Mouse (Mus musculus): ENCODE measurements around the gene Tbc1d9b. TPM values are rescaled to one million over a fixed set of nuclear protein-coding genes. Genes with fewer than 3 reads are reported as not detected.

Tbc1d9b gene
- polyA plus RNA-seq, 1 experiment: 1.5 TPM

DNA sequence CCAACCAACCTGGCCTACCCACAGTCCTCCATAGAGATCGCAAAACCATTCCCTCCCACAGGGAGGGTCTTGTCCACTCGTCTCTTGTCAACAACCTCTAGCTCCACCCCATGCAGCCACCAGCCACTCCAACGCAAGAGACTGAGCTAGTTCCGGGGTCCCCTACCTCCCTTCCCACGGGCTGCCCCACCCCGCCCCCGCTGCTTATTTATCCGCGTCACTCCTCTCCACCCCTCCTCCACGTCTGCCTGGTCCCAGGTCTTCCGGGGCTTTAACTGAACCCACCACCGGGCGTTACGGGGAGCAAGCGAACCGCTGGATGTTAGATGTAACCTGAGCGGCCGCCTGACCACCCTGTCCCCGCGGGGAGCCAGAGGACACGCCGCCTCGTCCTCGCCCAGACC lies 78.9 kb downstream of the Tbc1d9b start:
- TF ChIP-seq TAL1 (IDR thresholded peaks at IDR 0.05; ENCODE audit: low read length) (no peak), GATA1 (IDR thresholded peaks at IDR 0.05; ENCODE audit: low read length) (no peak)
- H3K9me3 ChIP-seq (ENCODE audit: control insufficient read depth, low read length): no peaks in the 10 kb centered on the region
- peaks cover 53% of the 10 kb centered on the region for H3K36me3 ChIP-seq (ENCODE audit: control insufficient read depth)
- peak overlapping the region; percentile 98 for H3K4me3 ChIP-seq (replicated peaks)
- H3K27me3 ChIP-seq (ENCODE audit: control insufficient read depth): no peaks in the 10 kb centered on the region
- peaks cover 58% of the 10 kb centered on the region for H3K4me1 ChIP-seq (ENCODE audit: control insufficient read depth)

GRCm38 (mm10) chr11:50210505-50211151 lies 79.4 kb downstream of the Tbc1d9b start, which contains the start of the genes Sqstm1 and Mgat4b:
Sqstm1 (minus strand) TSS chr11:50210827.
Mgat4b (plus strand) TSS chr11:50210890.
- H3K4me1 ChIP-seq (ENCODE audit: control insufficient read depth): peaks cover 63% of the 10 kb centered on the region
- no peak for TF ChIP-seq TAL1 (IDR thresholded peaks at IDR 0.05; ENCODE audit: low read length)
- peaks cover 51% of the 10 kb centered on the region for H3K36me3 ChIP-seq (ENCODE audit: control insufficient read depth)
- peak within 1 kb of the TSS; percentile 98 for H3K4me3 ChIP-seq (replicated peaks)
- H3K9me3 ChIP-seq (ENCODE audit: control insufficient read depth, low read length): no peaks in the 10 kb centered on the region
- H3K27me3 ChIP-seq (ENCODE audit: control insufficient read depth): no peaks in the 10 kb centered on the region

GRCm38 (mm10) chr11:50211322-50212059 lies 80.3 kb downstream of the Tbc1d9b start:
- Histone ChIP-seq H3K4me1 (ENCODE audit: control insufficient read depth) (peaks cover 72% of the 10 kb centered on the region), H3K4me3 (replicated peaks) (peak overlapping the region; percentile 98), H3K9me3 (ENCODE audit: control insufficient read depth, low read length) (no peaks in the 10 kb centered on the region), H3K36me3 (ENCODE audit: control insufficient read depth) (peaks cover 46% of the 10 kb centered on the region), H3K27me3 (ENCODE audit: control insufficient read depth) (no peaks in the 10 kb centered on the region)
- TF ChIP-seq TAL1 (IDR thresholded peaks at IDR 0.05; ENCODE audit: low read length): no peak
- TF ChIP-seq GATA1 (IDR thresholded peaks at IDR 0.05; ENCODE audit: low read length): no peak

GRCm38 (mm10) chr11:50212060-50212739 lies 81.0 kb downstream of the Tbc1d9b start:
- H3K4me3 ChIP-seq (replicated peaks): no peak overlapping the region
- peaks cover 76% of the 10 kb centered on the region for H3K4me1 ChIP-seq (ENCODE audit: control insufficient read depth)

GRCm38 (mm10) chr11:50212848-50213758 lies 81.9 kb downstream of the Tbc1d9b start:
- Histone ChIP-seq H3K4me3 (replicated peaks) (no peak overlapping the region), H3K36me3 (ENCODE audit: control insufficient read depth) (peaks cover 43% of the 10 kb centered on the region), H3K27me3 (ENCODE audit: control insufficient read depth) (no peaks in the 10 kb centered on the region), H3K9me3 (ENCODE audit: control insufficient read depth, low read length) (no peaks in the 10 kb centered on the region), H3K4me1 (ENCODE audit: control insufficient read depth) (peaks cover 77% of the 10 kb centered on the region)
- TF ChIP-seq GATA1 (IDR thresholded peaks at IDR 0.05; ENCODE audit: low read length): no peak
- no peak for TF ChIP-seq TAL1 (IDR thresholded peaks at IDR 0.05; ENCODE audit: low read length)

More at GRCm38 (mm10) chr11:50212060-50212739, 81.0 kb downstream of the Tbc1d9b start:
- H3K27me3 ChIP-seq (ENCODE audit: control insufficient read depth): no peaks in the 10 kb centered on the region
- H3K9me3 ChIP-seq (ENCODE audit: control insufficient read depth, low read length): no peaks in the 10 kb centered on the region
- H3K36me3 ChIP-seq (ENCODE audit: control insufficient read depth): peaks cover 46% of the 10 kb centered on the region
- no peak for TF ChIP-seq TAL1 (IDR thresholded peaks at IDR 0.05; ENCODE audit: low read length)
- TF ChIP-seq GATA1 (IDR thresholded peaks at IDR 0.05; ENCODE audit: low read length): no peak

- TF ChIP-seq TAL1 (IDR thresholded peaks at IDR 0.05; ENCODE audit: low read length) (no peak), GATA1 (IDR thresholded peaks at IDR 0.05; ENCODE audit: low read length) (no peak)
- H3K9me3 ChIP-seq (ENCODE audit: control insufficient read depth, low read length): no peaks in the 10 kb centered on the region
- no peaks in the 10 kb centered on the region for H3K27me3 ChIP-seq (ENCODE audit: control insufficient read depth)
- peaks cover 82% of the 10 kb centered on the region for H3K4me1 ChIP-seq (ENCODE audit: control insufficient read depth)
- peaks cover 37% of the 10 kb centered on the region for H3K36me3 ChIP-seq (ENCODE audit: control insufficient read depth)
- H3K4me3 ChIP-seq (replicated peaks): no peak overlapping the region
Measured at GRCm38 (mm10) chr11:50214631-50215030, 83.4 kb downstream of the Tbc1d9b start.

- TF ChIP-seq TAL1 (IDR thresholded peaks at IDR 0.05; ENCODE audit: low read length): no peak
- no peak for TF ChIP-seq GATA1 (IDR thresholded peaks at IDR 0.05; ENCODE audit: low read length)
- H3K4me1 ChIP-seq (ENCODE audit: control insufficient read depth): peaks cover 84% of the 10 kb centered on the region
- no peaks in the 10 kb centered on the region for H3K27me3 ChIP-seq (ENCODE audit: control insufficient read depth)
- no peaks in the 10 kb centered on the region for H3K9me3 ChIP-seq (ENCODE audit: control insufficient read depth, low read length)
- H3K36me3 ChIP-seq (ENCODE audit: control insufficient read depth): peaks cover 46% of the 10 kb centered on the region
- peak overlapping the region; percentile 31 for H3K4me3 ChIP-seq (replicated peaks)
Measured at GRCm38 (mm10) chr11:50215633-50216032, 84.4 kb downstream of the Tbc1d9b start.

DNA sequence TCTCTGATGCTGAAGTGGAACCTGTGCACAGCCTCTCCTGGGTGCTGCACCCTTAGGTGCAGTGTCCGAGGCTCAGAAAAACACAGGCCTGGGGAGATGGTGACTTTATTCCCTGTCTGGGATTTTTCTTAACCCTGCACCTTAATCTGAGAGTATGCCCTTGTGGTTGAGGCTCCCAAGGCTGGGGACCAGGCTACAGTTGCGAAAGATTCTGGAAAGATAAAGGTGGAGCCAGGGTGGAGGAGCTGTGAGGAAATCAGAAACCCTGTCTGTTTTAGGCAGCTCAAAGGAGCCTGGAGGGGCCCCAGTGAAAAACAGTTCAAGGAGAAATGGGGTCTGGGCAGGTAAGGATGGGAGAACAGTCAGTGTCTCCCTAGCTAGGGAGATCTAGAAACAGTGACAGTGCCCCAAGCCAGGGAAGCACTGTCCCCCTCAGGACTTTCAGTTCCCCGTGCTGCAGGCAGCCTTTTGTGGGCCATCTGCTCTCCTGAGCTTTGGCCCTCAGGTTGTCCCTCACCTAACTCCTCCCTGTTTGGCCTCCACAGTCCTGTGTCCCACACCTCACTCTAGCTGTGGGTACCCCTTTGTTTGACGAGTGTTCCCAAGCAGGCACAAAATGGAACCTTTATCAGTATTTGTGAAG lies 85.6 kb downstream of the Tbc1d9b start:
- Histone ChIP-seq H3K36me3 (ENCODE audit: control insufficient read depth) (peaks cover 58% of the 10 kb centered on the region), H3K4me1 (ENCODE audit: control insufficient read depth) (peaks cover 78% of the 10 kb centered on the region), H3K9me3 (ENCODE audit: control insufficient read depth, low read length) (no peaks in the 10 kb centered on the region), H3K4me3 (replicated peaks) (no peak overlapping the region), H3K27me3 (ENCODE audit: control insufficient read depth) (no peaks in the 10 kb centered on the region)
- TF ChIP-seq GATA1 (IDR thresholded peaks at IDR 0.05; ENCODE audit: low read length) (0 out of 2 replicates have a peak, but pooled peaks have one; percentile 7), TAL1 (IDR thresholded peaks at IDR 0.05; ENCODE audit: low read length) (no peak)

All from erythroblast, embryonic 14.5 days (primary cell).